Mouse (Mus musculus): ENCODE measurements around the gene Tmem50b. TPM values are rescaled to one million over a fixed set of nuclear protein-coding genes. Genes with fewer than 3 reads are reported as not detected.

Gene Tmem50b
- polyA plus RNA-seq, 1 experiment from 2014 or later = 13.3 TPM

Small RNA genes within 50 kb of the gene (microRNA-seq; reads per million reads assigned to microRNA genes)
- gene Mir6367 (ENCODE audit: borderline number of aligned reads) = not detected

Other genes starting within 250 kb of the Tmem50b start
- gene Ifnar2, start 225.0 kb downstream of the Tmem50b start, polyA plus RNA-seq (2014; fragmentation: Nextera tagmentation; extraction: Ambion mirVana) = 66.7 and 70.9 TPM in 2 replicates
- gene Gm21970, start 206.1 kb downstream of the Tmem50b start, polyA plus RNA-seq (2014; fragmentation: Nextera tagmentation; extraction: Ambion mirVana) = not detected in 2 replicates
- 29.8 and 32.9 TPM in 2 replicates for gene Il10rb, start 191.6 kb downstream of the Tmem50b start, polyA plus RNA-seq (2014; fragmentation: Nextera tagmentation; extraction: Ambion mirVana)
- 32.6 and 35.5 TPM in 2 replicates for gene Ifnar1, start 112.6 kb downstream of the Tmem50b start, polyA plus RNA-seq (2014; fragmentation: Nextera tagmentation; extraction: Ambion mirVana)
- gene Ifngr2, start 50.7 kb downstream of the Tmem50b start, polyA plus RNA-seq (2014; fragmentation: Nextera tagmentation; extraction: Ambion mirVana) = 26.2 and 28.7 TPM in 2 replicates
- gene Dnajc28, start 21.2 kb upstream of the Tmem50b start, polyA plus RNA-seq (2014; fragmentation: Nextera tagmentation; extraction: Ambion mirVana) = 2.2 and 3.0 TPM in 2 replicates
- gene Gart, start 49.2 kb upstream of the Tmem50b start, polyA plus RNA-seq (2014; fragmentation: Nextera tagmentation; extraction: Ambion mirVana) = 227 and 251 TPM in 2 replicates
- 90.9 and 101 TPM in 2 replicates for gene Son, start 49.7 kb upstream of the Tmem50b start, polyA plus RNA-seq (2014; fragmentation: Nextera tagmentation; extraction: Ambion mirVana)
- 38.3 and 44.4 TPM in 2 replicates for gene Donson, start 91.0 kb upstream of the Tmem50b start, polyA plus RNA-seq (2014; fragmentation: Nextera tagmentation; extraction: Ambion mirVana)
- 56.4 and 57.7 TPM in 2 replicates for gene Cryzl1, start 131.2 kb upstream of the Tmem50b start, polyA plus RNA-seq (2014; fragmentation: Nextera tagmentation; extraction: Ambion mirVana)
- gene Itsn1, start 131.5 kb upstream of the Tmem50b start, polyA plus RNA-seq (2014; fragmentation: Nextera tagmentation; extraction: Ambion mirVana) = 24.0 and 24.5 TPM in 2 replicates

Measured in liver, embryonic 11.5 days (tissue).